Mouse (Mus musculus) layer of hippocampus, postnatal 25 days (tissue): Measurements from ENCODE around the gene Naa35. TPM values are rescaled to one million over a fixed set of nuclear protein-coding genes. Genes with fewer than 3 reads are reported as not detected.
"Not testable (repeated sequence)": the region's sequence is repeated elsewhere in the genome, so short reads cannot be mapped to it uniquely, and the experiment has no call there.

Experiments
- DNase-seq, 2 experiments: peaks; one replicate each; pipeline ENCODE4 v3.0.0; 2022; ENCODE audit warnings: mixed read lengths in 2 of 2, low spot score in 1 of 2; ENCODE audit errors: extremely low spot score in 1 of 2
- total RNA-seq, 2 experiments: library from RNA; stranded (reverse); gene quantifications; 2 replicates each; pipeline ENCODE4 v1.2.3; 2021

The Naa35 gene
- total RNA-seq, 2 experiments from 2014 or later = 99.1 to 103 TPM

DNA sequence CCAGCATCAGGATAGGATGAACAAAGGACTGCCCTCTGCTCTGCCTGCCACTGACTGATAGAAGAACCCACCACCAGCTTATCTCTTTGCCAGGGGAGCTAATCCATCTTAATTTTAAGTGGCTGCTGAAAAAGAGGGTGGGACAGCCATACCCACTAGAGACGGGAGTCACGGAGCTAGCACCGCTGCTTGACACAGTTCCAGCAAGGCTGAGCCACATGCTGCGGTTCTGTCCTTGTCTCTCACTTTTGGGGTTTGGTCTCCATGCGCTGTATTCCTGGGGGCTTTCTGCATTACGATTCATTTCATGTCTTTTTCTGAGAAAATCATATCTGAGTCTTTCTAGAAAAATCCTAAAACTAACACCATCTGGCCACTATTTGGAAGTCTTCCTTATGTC lies 14.0 kb upstream of the Naa35 start:
- DNase-seq = no peak

DNA sequence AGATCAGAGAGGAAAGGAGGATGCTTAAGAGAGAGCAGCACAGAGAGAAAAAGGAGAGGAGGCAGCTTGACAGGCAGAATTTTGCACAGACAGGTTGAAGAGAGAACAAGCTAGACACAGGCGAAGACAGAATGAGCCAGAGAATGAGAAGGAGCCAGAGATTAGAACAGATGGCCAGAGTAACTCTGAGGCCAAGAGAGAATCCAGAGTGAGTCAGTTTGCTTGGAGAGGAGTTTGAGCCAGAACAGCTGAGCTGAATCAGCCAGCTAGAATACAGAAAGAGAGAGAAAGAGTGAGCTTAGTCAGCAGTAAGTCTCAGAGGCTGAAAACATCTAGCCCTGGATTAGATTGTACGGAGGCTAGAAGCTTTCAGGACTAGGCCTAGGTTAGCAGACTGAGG lies 12.5 kb upstream of the Naa35 start:
- no peak for DNase-seq

DNA sequence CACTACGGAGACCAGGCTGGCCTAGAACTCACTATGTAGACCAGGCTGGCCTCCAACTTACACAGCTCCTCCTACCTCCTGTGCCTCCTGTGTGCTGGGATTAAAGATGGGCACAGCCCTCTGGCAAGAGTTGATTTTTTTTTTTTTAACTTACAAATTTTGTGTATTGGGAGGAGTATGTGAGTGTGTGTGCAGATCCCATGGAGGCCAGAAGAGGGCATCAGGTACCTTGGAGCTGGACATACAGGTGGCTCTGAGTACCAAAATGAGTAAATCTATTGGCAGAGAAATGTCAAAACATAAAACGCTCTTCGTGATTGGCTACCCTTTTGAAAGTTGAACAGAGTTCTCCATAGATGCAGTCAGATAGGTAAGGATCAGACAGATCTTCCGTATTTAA lies 4.1 kb upstream of the Naa35 start:
- DNase-seq = no peak

GRCm38 (mm10) chr13:59584481-59584880 lies 578 bp upstream of the Naa35 start:
- peak; percentile 24 to 28 for DNase-seq

DNA sequence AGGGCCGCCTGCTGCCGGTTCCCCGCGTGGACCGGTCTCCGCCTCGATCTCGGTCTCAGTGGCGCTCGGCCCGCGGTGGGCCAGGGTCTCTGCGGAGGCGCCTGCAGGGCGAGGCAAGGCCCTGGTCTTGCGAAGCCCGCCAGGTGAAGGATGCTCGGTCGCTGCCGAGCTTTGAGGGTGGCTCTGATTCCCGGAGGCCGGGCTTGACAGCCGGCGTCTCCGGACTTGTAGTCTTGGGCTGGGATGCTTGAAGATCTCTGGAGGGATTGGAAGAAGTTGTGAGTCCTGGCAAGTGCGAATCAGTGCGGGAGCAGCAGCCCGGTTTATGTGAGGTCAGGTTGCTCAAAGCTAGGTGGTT lies 568 bp downstream of the Naa35 start:
- DNase-seq = peak in 1 of 2 experiments; percentile 22

DNA sequence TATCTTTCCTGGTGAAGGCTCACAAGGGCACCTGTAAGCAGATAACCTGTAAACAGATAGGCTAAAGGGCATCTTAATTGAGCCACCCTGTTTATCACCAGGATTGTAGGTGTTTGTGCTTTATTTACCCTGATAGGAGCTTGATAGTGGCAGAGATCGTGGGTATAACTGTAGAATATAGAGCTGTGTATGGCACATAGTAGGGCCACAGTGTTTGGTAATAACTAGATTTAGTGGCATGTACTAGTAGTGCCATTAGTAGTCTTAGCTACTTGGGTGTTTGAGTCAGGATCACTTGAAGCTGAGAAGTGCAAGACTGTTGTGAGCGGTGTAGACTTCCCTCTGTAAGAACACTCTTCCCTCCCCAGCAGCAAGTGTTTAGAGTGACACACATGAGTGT lies 2.1 kb downstream of the Naa35 start:
- DNase-seq = no peak

- no peak for DNase-seq
Measured at GRCm38 (mm10) chr13:59589672-59590071, 4.6 kb downstream of the Naa35 start.

DNA sequence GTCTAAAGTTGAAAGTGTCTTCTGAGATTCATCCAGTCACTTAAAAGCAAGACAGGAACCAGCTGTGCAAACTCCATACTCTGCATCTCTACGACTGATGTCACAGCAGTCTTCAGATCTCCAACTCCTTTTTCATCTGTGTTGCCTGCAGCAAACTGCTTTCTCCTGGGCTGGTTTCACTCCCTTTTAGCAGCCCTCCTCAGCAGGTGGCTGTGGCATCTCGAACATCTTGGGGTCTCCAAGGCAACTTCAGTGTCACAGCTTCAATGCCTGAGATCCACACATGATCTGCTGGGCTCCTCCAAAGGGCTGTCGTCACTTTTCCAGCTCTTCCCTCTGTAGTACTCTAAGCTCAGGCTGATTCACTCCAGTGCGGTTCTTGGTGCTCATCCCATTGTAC lies 5.6 kb downstream of the Naa35 start:
- DNase-seq = no peak

- DNase-seq = not testable (repeated sequence)
Measured at GRCm38 (mm10) chr13:59592058-59592457, 7.0 kb downstream of the Naa35 start.

- no peak for DNase-seq
Measured at GRCm38 (mm10) chr13:59592630-59593029, 7.6 kb downstream of the Naa35 start.

DNA sequence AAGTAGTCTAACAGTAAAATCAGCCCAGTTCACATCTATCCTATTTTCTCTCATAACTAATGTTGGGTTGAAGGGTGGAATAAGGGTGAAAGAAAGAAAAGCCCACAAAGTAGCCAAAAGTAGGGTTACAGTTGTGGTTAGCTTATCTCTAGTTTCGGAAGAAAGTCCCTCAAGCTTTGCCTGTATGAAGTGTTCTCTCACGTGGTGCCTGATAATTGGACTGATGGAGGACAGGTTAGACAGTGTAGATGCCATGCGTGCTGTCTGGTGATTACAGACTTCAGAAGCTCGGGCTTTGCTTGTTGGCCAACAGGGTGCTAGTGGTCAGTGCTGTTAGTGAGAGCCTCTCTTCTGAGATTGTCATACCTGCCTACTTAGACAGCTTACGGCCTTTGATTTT lies 18.0 kb downstream of the Naa35 start:
- DNase-seq = no peak

DNA sequence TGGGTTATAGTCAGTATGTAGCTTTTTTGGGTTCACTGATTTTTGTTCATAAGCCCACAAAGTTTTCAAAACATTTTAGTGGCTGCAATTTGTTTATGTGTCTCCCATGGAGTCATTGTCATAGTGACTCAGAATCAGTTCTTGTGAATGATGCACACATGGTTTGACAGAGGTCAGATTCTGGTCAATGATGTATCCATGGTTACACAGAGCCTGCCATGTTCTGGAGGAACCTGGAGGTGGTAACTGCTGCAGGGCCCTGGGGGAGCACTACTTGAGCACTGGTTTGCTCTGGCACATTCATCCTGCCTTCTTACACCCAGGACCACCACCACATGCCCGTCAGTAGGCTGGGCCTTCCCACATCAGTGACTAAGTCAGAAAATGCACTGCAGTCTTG lies 19.5 kb downstream of the Naa35 start:
- DNase-seq = no peak

GRCm38 (mm10) chr13:59605221-59605922 lies 20.3 kb downstream of the Naa35 start:
- no peak for DNase-seq

DNA sequence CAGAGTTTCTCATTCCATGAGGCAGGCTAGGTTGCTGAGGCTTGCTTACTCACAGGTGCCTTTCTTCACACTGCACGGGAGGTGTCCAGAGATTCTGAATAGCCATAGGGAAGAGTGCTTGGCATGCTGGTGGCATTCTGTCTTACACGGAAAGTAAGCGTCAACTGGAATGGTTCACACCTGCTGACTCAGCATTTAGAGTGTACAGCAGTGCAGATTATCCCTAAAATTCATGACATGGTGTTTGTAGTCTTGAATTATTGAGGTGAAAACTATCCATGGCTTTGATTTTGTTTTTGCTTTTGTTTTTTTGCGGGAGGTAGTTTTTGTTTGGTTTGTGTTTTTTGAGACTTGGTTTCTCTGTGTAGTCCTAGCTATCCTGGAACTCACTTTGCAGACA lies 24.8 kb downstream of the Naa35 start:
- DNase-seq = no peak

DNA sequence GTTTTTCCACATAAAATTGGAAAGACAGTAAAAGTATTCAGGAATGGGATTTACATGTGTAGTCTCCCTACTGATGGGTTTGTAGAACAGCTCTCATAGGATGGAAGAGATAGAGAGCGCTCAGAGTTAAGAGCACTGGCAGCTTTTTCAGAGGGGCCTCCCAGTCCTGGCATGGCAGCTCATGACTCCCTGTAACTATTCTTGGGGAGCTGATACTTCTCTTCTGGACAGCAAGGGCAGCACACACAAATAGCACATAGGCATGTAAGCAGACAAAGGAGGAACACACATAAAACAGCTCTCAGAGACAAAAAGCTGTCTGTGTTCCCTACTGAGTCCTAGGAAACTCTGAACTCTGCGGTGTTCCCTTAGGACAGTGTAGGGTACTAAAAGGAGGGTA lies 25.4 kb downstream of the Naa35 start:
- DNase-seq = no peak

GRCm38 (mm10) chr13:59613868-59614267 lies 28.8 kb downstream of the Naa35 start:
- no peak for DNase-seq

- no peak for DNase-seq
Measured at GRCm38 (mm10) chr13:59615152-59615551, 30.1 kb downstream of the Naa35 start.

- DNase-seq = no peak
Measured at GRCm38 (mm10) chr13:59615554-59615953, 30.5 kb downstream of the Naa35 start.

DNA sequence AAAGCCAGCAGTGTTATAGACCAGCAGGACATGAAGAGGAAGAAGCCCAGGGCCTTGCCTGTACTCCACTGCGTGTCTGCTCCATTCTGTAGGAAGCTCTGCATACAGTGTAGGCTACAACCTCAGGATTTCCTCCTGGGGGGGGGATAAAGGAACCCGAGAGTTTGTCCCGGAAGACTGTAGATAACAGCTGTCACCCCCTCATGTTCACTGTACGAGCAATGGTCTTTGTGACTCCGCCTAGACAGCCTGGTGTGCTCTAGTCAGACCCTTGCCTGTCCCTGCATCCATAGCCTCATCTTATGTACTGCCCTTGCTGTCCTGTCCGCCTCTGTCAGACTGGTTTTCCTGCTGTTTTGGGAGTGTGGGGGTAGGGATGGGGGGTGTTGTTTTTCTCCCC lies 33.4 kb downstream of the Naa35 start:
- no peak for DNase-seq

- no peak for DNase-seq
Measured at GRCm38 (mm10) chr13:59621643-59622489, 36.8 kb downstream of the Naa35 start.

DNA sequence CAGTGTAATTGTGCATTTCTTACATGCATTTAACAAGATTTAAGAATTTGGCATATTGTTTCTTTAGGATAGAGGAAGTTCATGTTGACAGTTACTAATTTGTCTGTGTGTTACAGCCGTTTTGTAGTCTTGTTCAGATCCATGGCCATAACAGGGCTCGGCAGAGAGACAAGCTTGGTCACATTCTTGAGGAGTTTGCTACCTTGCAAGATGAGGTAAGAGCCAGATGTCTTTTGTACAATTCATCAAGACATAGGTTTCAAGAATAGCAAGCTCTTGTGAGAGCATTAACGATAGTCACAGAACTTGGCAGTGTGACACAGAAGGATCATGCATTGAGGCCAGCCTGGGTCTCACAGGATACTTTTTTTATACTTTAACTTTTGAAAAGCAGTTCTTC lies 39.3 kb downstream of the Naa35 start:
- DNase-seq = no peak

- no peak for DNase-seq
Measured at GRCm38 (mm10) chr13:59624903-59625302, 39.8 kb downstream of the Naa35 start.
